Mouse (Mus musculus) megakaryocyte, embryonic 14.5 days (primary cell): ENCODE measurements at regions not wholly inside any gene's neighbourhood (a gene's known extent, or its start where the extent isn't known, plus 50 kb on each side); places are given as distances from the start of the nearest gene placed in this dataset.

ENCODE experiments used
- FLI1 ChIP-seq: IDR thresholded peaks from 2 replicates; pipeline ENCODE4 v1.6.1; 2012; ENCODE audit warnings: low read length, inconsistent platforms, mixed read lengths
- GATA1 ChIP-seq: IDR thresholded peaks from 3 replicates; pipeline ENCODE4 v1.6.1; 2012; ENCODE audit warnings: mixed read lengths, low read length, inconsistent platforms, borderline replicate concordance

DNA sequence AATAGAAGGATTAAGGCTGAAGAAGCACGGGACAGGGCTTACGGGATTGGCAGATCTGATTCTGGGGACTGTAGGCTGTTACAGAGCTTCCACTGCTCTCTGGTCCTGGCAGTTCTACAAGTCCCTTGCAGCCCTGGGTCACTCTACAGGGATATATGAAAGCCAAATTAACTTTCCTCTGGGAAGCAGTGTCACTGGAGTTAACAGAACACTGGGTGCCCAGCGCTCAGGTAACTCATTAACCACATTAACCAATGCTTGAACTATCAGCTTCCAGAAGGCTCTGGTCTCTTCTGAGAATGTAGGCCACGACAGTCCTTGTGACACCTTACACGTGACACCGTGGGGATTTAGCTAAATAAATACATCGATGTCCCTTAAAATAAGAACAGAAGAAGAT lies 57.3 kb upstream of the Arhgap5 start:
- no peak for TF ChIP-seq GATA1
- TF ChIP-seq FLI1: no peak
